Mouse (Mus musculus) telencephalon, adult 2 months (tissue): ENCODE results near the gene Thsd7a.
A peak's percentile ranks its signal among the peaks of the same experiment; 100 is the strongest.

Experiments used
- DNase-seq: peaks from one replicate; pipeline ENCODE4 v3.0.0-alpha.2; 2011; ENCODE audit warnings: low read depth, low spot score

Gene Thsd7a

DNA sequence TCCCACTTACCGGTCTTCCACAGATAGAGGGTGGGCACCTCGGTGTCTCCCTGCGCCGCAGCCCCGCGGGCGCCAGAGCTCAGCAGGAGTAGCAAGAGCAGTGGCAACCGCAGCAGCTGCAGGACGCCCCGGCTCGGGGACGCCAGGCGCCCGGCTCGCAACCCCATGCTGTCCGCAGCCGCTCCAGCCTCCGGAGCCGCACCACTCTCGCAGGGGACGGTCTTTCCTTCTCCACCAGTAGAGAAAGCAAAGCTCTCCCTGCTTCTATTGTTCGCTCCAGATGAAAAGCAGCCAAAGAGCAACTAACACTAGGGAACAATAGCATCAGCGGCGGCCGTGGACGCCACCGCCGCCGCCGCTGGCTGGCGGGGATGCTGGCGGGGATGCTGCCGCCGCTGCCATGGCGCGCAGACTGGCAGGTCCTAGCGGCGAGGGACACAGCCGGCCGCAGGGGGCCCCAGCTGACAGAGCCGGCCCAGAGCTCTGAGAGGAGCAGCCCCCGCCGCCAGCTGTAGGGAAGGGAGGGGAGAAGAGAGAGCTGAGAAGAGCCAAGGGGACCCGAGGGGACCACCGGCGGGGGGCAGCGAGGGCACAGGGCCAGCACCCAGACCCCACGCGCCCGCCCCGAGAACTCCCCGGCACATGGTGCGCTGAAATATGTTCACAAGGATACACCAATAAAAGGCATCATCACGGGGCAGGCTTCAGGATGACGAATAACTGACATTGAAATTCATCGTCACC, at the start of gene Thsd7a:
Gene Thsd7a, minus strand, starts transcription at position 624 of the 744 bp plus-strand sequence.
- no peak for DNase-seq

DNA sequence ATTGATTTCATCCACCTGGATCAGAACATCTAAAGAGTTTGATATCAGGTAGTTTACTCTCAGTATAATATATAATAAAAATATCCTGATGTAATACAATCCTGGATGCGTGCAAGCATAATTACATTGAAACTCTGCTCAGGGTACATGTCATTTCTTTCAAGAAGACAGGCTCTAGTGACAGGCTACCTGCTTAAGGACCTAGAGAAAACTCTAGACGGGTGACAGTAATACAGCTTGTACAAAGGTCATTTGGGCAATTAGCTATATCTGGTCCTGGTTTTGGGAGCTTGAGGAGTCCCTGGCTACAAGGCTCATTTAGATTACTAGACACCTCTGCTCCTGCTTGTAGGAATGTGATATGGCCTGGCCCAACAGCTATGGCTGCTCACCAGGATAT, 37.9 kb upstream of the Thsd7a start:
- no peak for DNase-seq

DNA sequence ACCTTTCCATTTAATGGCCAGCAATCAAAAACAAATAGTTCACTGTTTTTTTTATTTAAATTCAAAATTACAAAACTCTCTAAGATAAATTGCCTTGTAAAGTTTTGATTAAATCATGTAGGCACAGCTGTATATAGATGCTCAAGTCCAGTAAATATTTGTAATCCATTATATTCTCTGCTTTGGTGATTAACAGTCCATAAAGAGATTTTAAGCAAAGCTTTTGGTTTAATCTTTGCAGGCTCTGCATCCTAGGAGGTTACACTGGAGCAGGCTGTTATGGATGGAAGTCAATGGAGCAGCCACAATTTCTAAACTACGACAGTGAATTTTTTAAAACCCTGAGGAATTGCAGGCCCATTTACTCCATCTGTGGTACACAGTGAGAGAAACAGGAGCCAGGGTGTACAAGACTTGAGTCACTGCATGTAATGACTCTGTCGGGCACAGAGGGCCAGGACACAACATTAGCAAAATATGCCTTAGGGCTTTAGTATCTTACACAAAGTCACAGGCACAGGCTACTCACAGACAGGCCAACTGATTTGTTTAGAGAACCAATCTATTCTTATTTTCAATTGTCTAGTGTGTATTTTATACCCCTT, 37.3 kb upstream of the Thsd7a start:
- no peak for DNase-seq

DNA sequence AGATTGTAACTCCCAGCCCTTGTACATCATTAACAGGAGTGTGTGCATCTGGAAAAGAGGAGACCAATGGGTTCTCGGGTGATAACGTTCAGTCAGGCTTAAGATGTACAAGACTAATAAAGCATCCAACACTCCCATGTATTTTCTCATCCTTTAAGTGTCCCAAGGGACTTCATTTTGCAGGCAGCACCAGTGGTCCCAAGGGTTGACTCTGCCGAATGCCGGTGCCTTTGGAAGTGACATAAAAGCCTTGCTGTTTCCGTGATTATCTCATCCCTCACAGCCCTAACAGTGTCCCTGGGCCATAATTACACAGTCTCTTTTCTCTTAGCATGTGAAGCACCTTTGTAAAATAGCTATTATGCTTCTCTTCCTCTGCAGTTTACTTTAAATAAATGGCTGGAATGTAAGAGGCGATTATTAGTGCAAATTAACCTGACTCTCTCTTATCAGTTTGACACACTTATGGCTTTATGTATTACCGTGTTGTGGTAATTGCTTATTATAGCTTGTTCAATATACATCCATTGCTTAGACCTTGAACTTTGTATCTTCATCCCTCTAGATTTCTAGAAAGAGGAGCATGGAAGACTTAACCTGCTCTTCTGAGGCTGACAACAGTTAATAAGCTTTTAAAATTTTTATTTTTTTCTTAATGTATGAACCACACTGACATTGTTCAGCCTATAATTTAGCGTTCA, 35.9 kb upstream of the Thsd7a start:
- no peak for DNase-seq

DNA sequence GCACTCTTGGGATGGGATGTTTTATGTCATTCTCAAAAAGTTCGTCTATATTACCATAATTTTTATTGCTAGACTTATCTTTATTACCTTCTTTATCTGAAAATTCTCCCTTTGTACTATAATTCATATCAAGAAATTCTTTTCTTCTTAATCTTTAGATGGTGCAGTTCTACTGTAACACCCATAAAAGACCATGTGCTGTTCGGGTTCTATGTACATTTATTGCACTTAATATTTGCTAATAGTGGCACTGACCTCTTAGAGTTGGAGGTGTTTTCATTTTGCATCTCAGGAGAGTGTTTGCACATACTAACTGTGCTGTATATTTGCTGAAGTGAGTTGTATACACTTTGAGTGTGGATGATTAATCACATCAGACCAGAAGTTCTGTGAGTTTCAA, 23.6 kb upstream of the Thsd7a start:
- no peak for DNase-seq

DNA sequence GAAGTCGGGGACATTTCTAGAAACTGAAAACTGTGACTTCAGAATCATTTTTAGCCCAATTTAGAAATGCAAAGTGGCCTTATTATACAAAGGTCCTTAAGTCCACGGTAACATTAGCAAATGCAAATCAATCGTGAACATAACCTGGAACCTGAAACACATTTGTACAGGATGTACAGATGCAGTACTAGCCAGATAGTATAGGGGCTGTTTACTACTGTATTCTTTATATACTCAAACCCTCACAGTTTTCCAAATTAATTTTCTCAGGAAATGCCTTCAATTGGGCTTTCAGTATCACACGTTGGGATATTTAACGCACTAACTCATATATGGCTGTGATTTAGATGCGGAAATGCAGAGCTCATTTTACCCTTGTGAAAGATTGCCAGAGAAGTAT, 16.0 kb upstream of the Thsd7a start:
- DNase-seq = no peak

- no peak for DNase-seq
Observed at GRCm38 (mm10) chr6:12764606-12765005, 15.4 kb upstream of the Thsd7a start.

GRCm38 (mm10) chr6:12763816-12764215, 14.6 kb upstream of the Thsd7a start:
- DNase-seq = no peak

DNA sequence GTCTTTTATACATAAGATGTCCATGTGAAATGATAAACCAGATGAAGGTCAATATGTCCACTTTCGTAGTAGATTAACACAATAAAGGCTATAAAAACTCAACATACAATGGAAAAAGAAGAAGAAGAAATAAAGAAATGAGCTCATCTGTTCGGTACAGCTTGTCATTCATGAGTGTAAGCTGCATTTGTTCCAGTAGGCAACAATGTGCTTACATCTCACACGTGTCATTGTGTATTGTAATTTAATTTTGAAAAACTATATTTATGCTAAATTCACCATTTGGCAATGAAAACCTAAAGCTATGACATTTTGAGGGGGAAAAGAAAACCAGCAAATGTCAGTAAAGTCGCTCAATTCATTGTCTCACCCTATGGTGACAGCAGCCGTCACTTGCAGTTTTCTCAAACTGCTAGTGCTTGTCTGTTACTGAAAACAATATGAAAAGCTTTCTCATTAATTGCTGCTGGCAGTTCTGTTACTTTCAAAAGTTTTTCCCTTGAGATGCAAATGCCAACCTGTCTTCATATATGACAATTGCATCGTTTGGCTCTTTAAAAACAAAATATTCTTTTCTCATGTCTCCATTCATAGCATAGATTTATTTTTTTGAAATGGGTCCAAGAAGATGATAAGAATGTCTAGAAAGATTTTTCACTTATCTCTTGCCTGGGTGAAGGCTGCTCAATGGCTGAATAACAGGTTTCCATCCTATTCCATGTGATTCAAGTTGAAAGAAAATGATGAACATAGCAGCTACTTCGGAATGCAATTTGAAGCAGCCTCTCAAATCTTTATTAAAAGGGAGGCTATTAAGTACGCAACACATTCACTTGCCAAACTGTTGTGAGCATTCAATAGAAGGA, 10.4 kb upstream of the Thsd7a start:
- DNase-seq = no peak

- no peak for DNase-seq
Observed at GRCm38 (mm10) chr6:12752297-12752696, 3.1 kb upstream of the Thsd7a start.

GRCm38 (mm10) chr6:12750441-12750840, 1.2 kb upstream of the Thsd7a start:
- DNase-seq = no peak

- DNase-seq = peak; percentile 21
Observed at GRCm38 (mm10) chr6:12749531-12750210, 461 bp upstream of the Thsd7a start.

DNA sequence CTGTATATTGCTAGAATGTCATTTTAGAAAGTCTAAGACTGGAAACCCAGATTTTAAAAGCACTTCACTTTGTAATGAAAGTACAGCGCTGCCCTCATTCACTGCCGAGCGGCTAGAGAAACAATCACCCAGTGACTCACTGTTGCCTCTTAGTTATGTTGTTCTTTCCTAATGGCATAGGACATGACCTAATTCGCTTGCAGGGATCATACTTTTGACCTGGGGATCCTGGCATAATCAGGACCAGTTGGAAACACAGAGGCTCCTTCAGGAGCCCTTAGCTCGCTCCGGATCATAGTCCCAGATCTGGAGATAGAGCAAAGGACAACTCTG, 790 bp downstream of the Thsd7a start:
- peak; percentile 13 for DNase-seq

- DNase-seq = peak; percentile 21
Observed at GRCm38 (mm10) chr6:12747856-12748450, 1.3 kb downstream of the Thsd7a start.

GRCm38 (mm10) chr6:12742791-12743190, 6.4 kb downstream of the Thsd7a start:
- no peak for DNase-seq

- no peak for DNase-seq
Observed at GRCm38 (mm10) chr6:12733924-12734323, 15.3 kb downstream of the Thsd7a start.

DNA sequence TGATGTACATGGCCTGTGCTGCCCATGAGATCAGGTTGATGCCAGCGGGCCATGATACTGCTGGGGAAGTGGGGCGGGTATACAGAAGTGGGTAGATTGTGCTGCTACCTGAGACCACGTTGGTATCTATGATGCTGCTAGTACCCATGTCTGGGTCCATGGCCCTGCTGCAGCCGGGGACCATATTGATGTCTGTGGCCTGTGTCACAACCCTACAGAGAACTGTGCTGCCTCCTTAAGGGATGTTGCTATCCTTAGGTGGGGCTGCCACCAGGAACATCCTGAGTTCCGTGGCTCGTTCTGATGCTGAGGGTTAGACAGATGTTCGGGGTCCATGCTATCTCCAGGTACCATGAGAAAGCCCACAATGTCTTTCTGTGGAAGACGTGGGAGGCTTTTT, 33.1 kb downstream of the Thsd7a start:
- no peak for DNase-seq

DNA sequence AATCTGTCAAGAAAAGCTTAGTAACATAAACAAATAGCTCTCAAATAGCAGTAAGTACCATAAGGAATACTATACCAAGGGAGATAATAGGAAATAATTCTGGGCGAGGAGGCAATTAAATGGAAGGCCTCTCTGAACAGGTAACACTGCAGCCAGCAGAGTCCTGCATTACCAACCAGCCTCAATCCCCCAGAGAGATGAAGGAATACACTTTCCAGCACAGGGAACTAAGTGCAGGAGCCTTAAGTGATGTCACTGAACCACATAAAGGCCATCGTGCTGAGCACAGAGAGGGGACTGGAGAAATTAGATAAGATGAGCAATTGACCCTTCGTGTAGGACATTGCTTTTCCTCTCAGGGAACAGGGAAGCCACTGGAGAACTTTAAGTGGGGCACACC, 36.6 kb downstream of the Thsd7a start:
- DNase-seq = no peak

GRCm38 (mm10) chr6:12702925-12703324, 46.3 kb downstream of the Thsd7a start:
- DNase-seq = no peak

DNA sequence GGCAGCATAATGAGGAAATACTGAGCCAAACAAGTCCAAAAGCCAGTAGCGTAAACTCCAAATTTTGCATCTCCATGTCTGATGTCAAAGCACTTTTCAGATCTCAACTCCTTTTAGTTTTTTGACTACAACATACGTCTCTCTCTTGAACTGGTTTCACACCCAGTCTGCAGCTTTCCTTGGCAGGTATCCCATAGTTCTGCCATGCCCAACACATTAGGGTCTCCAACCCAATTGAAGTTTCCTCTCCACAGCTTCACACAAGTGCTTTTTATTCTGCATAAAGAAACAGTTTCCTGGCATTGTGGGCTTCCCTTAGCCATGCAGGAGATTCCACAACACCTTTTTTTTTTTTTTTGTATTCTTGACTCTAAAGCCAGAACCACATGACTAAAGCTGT, 50.1 kb downstream of the Thsd7a start:
- no peak for DNase-seq

- DNase-seq = no peak
Observed at GRCm38 (mm10) chr6:12693689-12694088, 55.5 kb downstream of the Thsd7a start.
